Mouse (Mus musculus) ES-Bruce4 (cell line): ENCODE measurements around the gene Sympk.

Experiments used
- CTCF ChIP-seq: IDR thresholded peaks from one replicate; pipeline ENCODE4 v1.8.1; 2011; ENCODE audit warnings: low read depth, low read length
- EP300 ChIP-seq: IDR thresholded peaks from 2 replicates; pipeline ENCODE4 v1.6.1; 2011; ENCODE audit warnings: low read depth, low read length; ENCODE audit not compliant: insufficient read depth
- POLR2A ChIP-seq: IDR thresholded peaks from one replicate; pipeline ENCODE4 v1.8.1; 2011; ENCODE audit warnings: low read length; ENCODE audit not compliant: insufficient read depth

GRCm38 (mm10) chr7:19092381-19093173, 68.4 kb downstream of the Sympk start:
- peak; percentile 36 for TF ChIP-seq POLR2A
- no peak for TF ChIP-seq CTCF
- no peak for TF ChIP-seq EP300
